Mouse (Mus musculus) heart, embryonic 15.5 days (tissue): ENCODE measurements around the gene Qpctl. TPM values are rescaled to one million over a fixed set of nuclear protein-coding genes. Genes with fewer than 3 reads are reported as not detected.

ENCODE experiments used
- ATAC-seq: fragments of 200-750 bp; cut with Nextera tagmentation; replicated peaks from 2 replicates; pipeline ENCODE4 v1.8.0; 2017; ENCODE audit warnings: low read depth, moderate TSS enrichment; ENCODE audit not compliant: insufficient number of reproducible peaks, insufficient read depth, low FRiP score
- H3K27ac ChIP-seq: fragments of 300-500 bp; sonication (generic); 2 replicates; pipeline ENCODE4 v1.5.1; 2015; ENCODE audit warnings: mild to moderate bottlenecking, inconsistent platforms
- H3K27me3 ChIP-seq: fragments of 300-500 bp; sonication (generic); 2 replicates; pipeline ENCODE4 v1.6.1; 2015; ENCODE audit warnings: inconsistent platforms
- H3K36me3 ChIP-seq: fragments of 300-500 bp; sonication (generic); 2 replicates; pipeline ENCODE4 v1.6.1; 2015; ENCODE audit warnings: mild to moderate bottlenecking, inconsistent platforms
- H3K4me1 ChIP-seq: fragments of 300-500 bp; sonication (generic); replicated peaks from 2 replicates; pipeline ENCODE4 v1.6.1; 2015; ENCODE audit warnings: inconsistent platforms
- H3K4me2 ChIP-seq: fragments of 300-500 bp; sonication (generic); 2 replicates; pipeline ENCODE4 v1.6.1; 2015; ENCODE audit warnings: inconsistent platforms, mild to moderate bottlenecking, moderate library complexity
- H3K4me3 ChIP-seq: fragments of 300-500 bp; sonication (generic); 2 replicates; pipeline ENCODE4 v1.5.1; 2015; ENCODE audit warnings: mild to moderate bottlenecking, inconsistent platforms
- H3K9ac ChIP-seq: fragments of 300-500 bp; sonication (generic); 2 replicates; pipeline ENCODE4 v1.6.1; 2015; ENCODE audit warnings: mild to moderate bottlenecking, inconsistent platforms
- H3K9me3 ChIP-seq: fragments of 300-500 bp; sonication (generic); replicated peaks from 2 replicates; pipeline ENCODE4 v1.6.1; 2016; ENCODE audit warnings: inconsistent platforms
- WGBS: fragments of 180-500 bp; shearing (Covaris S2); methylation state at CpG from one replicate; pipeline ENCODE4 v1.1.7; 2015; ENCODE audit warnings: mixed read lengths; 5-methylcytosine and 5-hydroxymethylcytosine counted together
- polyA plus RNA-seq: library from polyadenylated mRNA; unstranded; fragments of >200 nt; fragmentation: Nextera tagmentation; extraction: Ambion mirVana; gene quantifications from 2 replicates; pipeline ENCODE4 v1.2.1, GENCODE M21; 2015

The Qpctl gene
- polyA plus RNA-seq, 1 experiment from 2014 or later = 8.8 TPM

DNA sequence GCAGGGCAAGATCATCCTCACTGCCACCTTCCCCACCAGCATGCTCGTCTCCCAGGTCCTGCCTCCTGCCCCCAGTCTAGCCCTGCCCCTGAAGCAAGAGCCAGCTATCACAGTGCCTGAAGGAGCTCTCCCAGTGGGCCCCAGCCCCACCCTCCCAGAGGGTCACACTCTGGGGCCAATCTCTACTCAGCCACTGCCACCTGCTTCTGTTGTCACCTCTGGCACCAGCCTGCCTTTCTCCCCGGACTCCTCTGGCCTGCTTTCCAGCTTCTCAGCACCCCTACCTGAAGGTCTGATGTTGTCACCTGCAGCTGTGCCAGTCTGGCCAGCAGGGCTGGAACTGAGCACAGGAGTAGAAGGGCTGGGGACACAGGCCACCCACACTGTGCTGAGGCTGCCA is 51.9 kb downstream of the Qpctl start:
- 0 out of 2 replicates have a peak overlapping the region, but pooled peaks have one; percentile 85 for H3K4me3 ChIP-seq
- ATAC-seq = no peak
- H3K4me1 ChIP-seq = peaks cover 37% of the 10 kb centered on the region
- H3K9me3 ChIP-seq = no peaks in the 10 kb centered on the region
- 0 out of 2 replicates have a peak overlapping the region, but pooled peaks have one; percentile 4 for H3K27ac ChIP-seq
- WGBS = 33% methylated on average over 2 of the region's 2 CpGs
- peaks cover 7% of the 10 kb centered on the region; the same call in 1 of the 2 replicates for H3K36me3 ChIP-seq
- no peak overlapping the region; the same call in 1 of the 2 replicates for H3K4me2 ChIP-seq
- no peaks in the 10 kb centered on the region for H3K27me3 ChIP-seq
- H3K9ac ChIP-seq = peak overlapping the region; percentile 93

DNA sequence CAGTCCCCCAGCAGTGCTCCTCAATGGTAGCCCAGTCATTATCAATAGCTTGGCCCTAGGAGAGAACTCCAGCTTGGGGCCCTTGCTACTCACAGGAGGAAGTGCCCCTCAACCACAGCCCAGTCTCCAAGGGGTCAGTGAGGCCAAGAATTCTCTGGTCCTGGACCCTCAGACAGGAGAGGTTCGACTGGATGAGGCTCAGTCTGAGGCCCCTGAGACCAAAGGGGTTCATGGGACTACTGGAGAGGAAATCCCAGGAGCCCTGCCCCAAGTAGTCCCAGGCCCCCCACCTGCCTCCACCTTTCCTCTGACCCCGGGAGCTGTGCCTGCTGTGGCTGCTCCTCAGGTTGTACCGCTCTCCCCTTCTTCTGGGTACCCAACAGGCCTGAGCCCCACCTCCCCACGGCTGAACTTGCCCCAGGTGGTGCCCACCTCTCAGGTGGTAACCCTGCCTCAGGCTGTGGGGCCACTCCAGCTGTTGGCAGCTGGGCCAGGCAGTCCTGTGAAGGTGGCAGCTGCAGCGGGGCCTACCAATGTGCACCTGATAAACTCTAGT is 52.6 kb downstream of the Qpctl start:
- Histone ChIP-seq H3K9me3 (no peaks in the 10 kb centered on the region), H3K9ac (peak overlapping the region; percentile 93), H3K27ac (peak overlapping the region; percentile 97), H3K27me3 (no peaks in the 10 kb centered on the region), H3K4me2 (peak overlapping the region; percentile 96), H3K4me3 (peak overlapping the region; percentile 85), H3K36me3 (peaks cover 7% of the 10 kb centered on the region; the same call in 1 of the 2 replicates), H3K4me1 (peaks cover 44% of the 10 kb centered on the region)
- ATAC-seq = no peak
- WGBS = 55% methylated on average over 5 of the region's 5 CpGs

DNA sequence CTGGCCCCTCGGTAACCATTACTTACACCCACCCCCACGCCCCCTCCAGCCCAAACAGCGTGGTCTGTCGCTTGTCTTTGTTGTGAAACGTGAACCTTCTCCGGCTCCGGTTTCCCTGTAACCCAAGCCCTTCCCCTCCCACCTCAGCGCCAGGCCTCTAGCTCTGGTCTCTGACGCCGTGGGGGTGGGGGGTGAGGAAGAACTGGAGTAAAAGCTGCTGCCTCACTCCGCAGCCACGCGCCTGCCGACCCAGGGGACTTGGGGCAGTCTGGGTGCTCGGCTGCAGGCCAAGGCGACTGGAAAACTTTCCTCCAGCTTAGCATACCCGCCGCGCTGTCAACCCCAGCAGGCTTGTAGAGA is 53.4 kb downstream of the Qpctl start:
- no peak for ATAC-seq
- Histone ChIP-seq H3K9ac (peak overlapping the region; percentile 93), H3K9me3 (no peaks in the 10 kb centered on the region), H3K4me2 (peak overlapping the region; percentile 96), H3K4me3 (peak overlapping the region; percentile 85), H3K27ac (peak overlapping the region; percentile 97), H3K27me3 (0 out of 2 replicates have a peak, but pooled peaks cover under 1% of the 10 kb centered on the region), H3K4me1 (peaks cover 45% of the 10 kb centered on the region), H3K36me3 (peaks cover 8% of the 10 kb centered on the region; the same call in 1 of the 2 replicates)
- WGBS = under 1% methylated on average over 19 of the region's 19 CpGs

DNA sequence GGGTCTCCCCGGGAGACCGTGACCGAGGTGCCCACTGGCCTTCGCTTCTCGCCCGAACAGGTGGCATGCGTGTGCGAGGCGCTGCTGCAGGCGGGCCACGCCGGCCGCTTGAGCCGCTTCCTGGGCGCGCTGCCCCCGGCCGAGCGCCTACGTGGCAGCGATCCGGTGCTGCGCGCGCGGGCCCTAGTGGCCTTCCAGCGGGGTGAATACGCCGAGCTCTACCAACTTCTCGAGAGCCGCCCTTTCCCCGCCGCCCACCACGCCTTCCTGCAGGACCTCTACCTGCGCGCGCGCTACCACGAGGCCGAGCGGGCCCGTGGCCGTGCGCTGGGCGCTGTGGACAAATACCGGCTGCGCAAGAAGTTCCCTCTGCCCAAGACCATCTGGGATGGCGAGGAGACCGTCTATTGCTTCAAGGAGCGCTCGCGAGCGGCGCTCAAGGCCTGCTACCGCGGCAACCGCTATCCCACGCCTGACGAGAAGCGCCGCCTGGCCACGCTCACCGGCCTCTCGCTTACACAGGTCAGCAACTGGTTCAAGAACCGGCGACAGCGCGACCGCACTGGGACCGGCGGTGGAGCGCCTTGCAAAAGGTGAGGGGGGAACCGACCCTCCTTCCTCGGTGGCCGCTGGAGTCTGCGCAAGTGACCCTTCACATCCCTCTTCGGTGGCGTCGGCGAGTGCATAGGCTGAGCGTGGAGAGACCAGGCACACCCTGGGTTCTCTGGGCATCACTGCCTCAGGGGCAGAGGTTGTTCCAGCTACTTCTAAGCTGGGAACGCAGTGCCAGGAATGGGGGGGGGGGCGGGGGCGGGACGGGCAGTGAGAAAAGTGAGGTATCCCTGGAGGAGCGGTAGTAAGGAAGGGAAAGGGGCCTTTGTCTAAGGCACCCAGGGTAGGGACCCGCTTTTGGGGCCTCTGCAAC is 54.0 kb downstream of the Qpctl start:
- Histone ChIP-seq H3K4me3 (peak overlapping the region; percentile 85), H3K27me3 (0 out of 2 replicates have a peak, but pooled peaks cover 3% of the 10 kb centered on the region), H3K27ac (peak overlapping the region; percentile 97), H3K4me1 (peaks cover 45% of the 10 kb centered on the region), H3K9ac (peak overlapping the region; percentile 93), H3K9me3 (no peaks in the 10 kb centered on the region), H3K4me2 (peak overlapping the region; percentile 96), H3K36me3 (peaks cover 15% of the 10 kb centered on the region; the same call in 1 of the 2 replicates)
- no peak for ATAC-seq
- under 1% methylated on average over 84 of the region's 87 CpGs for WGBS

DNA sequence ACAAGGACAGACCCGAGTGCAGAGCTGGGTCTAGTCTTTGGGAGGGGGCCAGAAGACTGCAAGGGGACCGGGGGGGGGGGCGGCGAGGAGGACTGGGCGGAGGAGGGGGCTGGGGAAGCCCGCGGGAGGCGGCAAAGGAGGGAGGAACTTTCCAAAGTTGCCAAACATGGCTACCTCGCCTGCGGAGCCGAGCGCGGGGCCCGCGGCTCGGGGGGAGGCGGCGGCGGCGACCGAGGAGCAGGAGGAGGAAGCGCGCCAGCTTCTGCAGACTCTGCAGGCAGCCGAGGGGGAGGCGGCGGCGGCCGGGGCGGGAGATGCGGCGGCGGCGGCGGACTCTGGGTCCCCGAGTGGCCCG is 54.6 kb downstream of the Qpctl start, which contains the start of gene Six5:
Six5 (plus strand) TSS at position 124 of the 355 bp plus-strand sequence.
- Histone ChIP-seq H3K9me3 (no peaks in the 10 kb centered on the region), H3K9ac (peak within 1 kb of the TSS; percentile 93), H3K27me3 (0 out of 2 replicates have a peak, but pooled peaks cover 3% of the 10 kb centered on the region), H3K36me3 (peaks cover 21% of the 10 kb centered on the region; the same call in 1 of the 2 replicates), H3K4me3 (peak within 1 kb of the TSS; percentile 85), H3K4me2 (peak within 1 kb of the TSS; percentile 96), H3K4me1 (peaks cover 45% of the 10 kb centered on the region), H3K27ac (peak within 1 kb of the TSS; percentile 97)
- WGBS = 2% methylated on average over 24 of the region's 36 CpGs
- peak; percentile 4; the same call in 1 of the 2 replicates for ATAC-seq

DNA sequence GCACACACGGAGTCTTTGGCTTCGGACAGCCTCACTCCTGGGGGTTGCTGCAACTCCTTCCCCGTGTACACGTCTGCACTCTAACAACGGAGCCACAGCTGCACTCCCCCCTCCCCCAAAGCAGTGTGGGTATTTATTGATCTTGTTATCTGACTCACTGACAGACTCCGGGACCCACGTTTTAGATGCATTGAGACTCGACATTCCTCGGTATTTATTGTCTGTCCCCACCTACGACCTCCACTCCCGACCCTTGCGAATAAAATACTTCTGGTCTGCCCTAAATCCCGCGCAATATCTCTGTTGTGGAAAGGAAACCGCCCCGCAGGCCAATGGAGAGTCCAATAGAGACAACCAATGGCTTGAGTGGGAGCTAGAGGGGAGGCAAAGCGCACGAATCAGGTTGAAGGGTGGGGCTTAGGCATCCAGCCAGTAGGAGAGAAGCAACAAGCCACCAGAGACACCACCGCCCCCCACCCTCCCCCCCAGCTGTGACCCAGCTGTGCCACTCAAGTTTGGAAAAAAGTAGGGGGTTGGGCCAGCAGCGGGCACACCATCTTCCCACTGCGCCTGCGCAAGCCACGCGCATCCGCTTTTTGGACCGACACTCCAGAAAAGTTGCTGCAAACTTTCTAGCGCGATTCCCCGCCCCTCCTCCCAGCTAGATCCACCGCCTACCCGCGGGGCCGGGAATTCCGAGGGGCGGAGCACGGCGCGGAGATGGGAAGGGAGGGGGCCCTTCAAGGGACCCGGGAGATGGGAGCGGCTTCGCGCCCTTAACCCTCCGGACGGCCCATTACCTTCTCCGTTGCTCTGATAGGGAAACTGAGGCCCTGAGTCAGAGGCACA is 55.3 kb downstream of the Qpctl start:
- Histone ChIP-seq H3K27me3 (0 out of 2 replicates have a peak, but pooled peaks cover 3% of the 10 kb centered on the region), H3K4me2 (peak overlapping the region; percentile 96), H3K4me3 (peak overlapping the region; percentile 85), H3K9me3 (no peaks in the 10 kb centered on the region), H3K36me3 (peaks cover 25% of the 10 kb centered on the region; the same call in 1 of the 2 replicates), H3K4me1 (peaks cover 48% of the 10 kb centered on the region), H3K27ac (peak overlapping the region; percentile 97), H3K9ac (peak overlapping the region; percentile 93)
- peak; percentile 82 for ATAC-seq
- under 1% methylated on average over 45 of the region's 45 CpGs for WGBS

DNA sequence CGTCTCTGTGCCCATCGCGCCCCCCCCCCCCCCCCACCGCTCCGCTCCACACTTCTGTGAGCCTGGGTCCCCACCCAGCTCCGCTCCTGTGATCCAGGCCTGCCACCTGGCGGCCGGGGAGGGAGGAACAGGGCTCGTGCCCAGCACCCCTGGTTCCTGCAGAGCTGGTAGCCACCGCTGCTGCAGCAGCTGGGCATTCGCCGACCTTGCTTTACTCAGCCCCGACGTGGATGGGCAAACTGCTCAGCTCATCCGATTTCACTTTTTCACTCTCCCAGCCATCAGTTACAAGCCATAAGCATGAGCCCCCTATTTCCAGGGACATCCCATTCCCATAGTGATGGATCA is 55.9 kb downstream of the Qpctl start:
- Histone ChIP-seq H3K27me3 (0 out of 2 replicates have a peak, but pooled peaks cover 3% of the 10 kb centered on the region), H3K9ac (peak overlapping the region; percentile 48; the same call in 1 of the 2 replicates), H3K4me2 (peak overlapping the region; percentile 96), H3K36me3 (peaks cover 32% of the 10 kb centered on the region), H3K9me3 (no peaks in the 10 kb centered on the region), H3K4me3 (peak overlapping the region; percentile 85), H3K4me1 (peaks cover 52% of the 10 kb centered on the region), H3K27ac (peak overlapping the region; percentile 97)
- 0% methylated on average over 14 of the region's 15 CpGs for WGBS
- ATAC-seq = peak; percentile 60

DNA sequence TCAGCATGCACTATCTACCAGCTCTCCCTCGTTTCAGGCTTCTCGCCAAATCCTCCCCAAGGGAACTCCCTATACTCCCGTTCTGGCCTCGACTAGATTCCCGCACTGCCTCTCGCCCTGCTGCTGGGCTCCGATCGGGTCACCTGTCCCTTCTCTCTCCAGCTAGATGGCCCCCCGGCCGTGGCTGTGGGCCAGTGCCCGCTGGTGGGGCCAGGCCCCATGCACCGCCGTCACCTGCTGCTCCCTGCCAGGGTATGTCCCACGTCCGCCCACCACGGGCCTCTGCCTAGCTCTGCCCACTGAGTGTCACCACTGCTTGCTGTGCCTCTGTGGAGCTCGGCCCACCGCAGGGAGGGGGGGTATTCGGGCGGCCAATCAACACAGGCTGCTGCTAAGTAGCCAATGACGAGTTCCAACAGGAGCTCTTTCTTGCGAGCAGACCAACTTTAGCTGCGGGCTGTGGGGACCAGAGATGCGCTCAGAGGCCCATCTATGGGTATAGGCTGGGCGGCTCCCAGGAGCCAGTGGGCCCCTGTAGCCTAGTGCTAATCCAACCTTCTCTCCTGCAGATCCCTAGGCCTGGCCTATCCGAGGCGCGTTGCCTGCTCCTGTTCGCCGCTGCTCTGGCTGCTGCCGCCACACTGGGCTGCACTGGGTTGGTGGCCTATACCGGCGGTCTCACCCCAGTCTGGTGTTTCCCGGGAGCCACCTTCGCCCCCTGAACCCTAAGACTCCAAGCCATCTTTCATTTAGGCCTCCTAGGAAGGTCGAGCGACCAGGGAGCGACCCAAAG is 56.5 kb downstream of the Qpctl start:
- Histone ChIP-seq H3K36me3 (peaks cover 35% of the 10 kb centered on the region), H3K4me2 (peak overlapping the region; percentile 96), H3K9me3 (no peaks in the 10 kb centered on the region), H3K27me3 (0 out of 2 replicates have a peak, but pooled peaks cover 3% of the 10 kb centered on the region), H3K27ac (peak overlapping the region; percentile 97), H3K4me1 (peaks cover 47% of the 10 kb centered on the region), H3K4me3 (peak overlapping the region; percentile 85), H3K9ac (peak overlapping the region; percentile 48)
- ATAC-seq = peak; percentile 47
- 8% methylated on average over 38 of the region's 38 CpGs for WGBS

DNA sequence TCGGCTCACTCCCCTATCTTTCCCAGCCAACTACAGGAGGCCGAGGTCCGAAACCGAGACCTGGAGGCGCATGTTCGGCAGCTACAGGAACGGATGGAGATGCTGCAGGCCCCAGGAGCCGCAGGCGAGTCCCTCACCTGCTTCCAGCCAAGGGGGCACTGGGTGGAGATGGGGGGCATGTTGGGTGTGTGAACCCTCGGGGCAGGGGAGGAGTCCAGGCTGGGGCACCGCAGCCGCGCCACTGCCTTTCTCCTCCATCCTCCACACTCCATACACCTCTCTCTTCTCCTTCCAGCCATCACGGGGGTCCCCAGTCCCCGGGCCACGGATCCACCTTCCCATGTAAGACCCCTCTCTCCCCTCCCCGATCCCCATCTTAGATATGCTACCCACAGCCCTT is 57.2 kb downstream of the Qpctl start:
- no peak overlapping the region for H3K4me3 ChIP-seq
- H3K36me3 ChIP-seq = peaks cover 35% of the 10 kb centered on the region
- peak overlapping the region; percentile 96 for H3K4me2 ChIP-seq
- peak overlapping the region; percentile 48; the same call in 1 of the 2 replicates for H3K9ac ChIP-seq
- peaks cover 43% of the 10 kb centered on the region for H3K4me1 ChIP-seq
- H3K27ac ChIP-seq = peak overlapping the region; percentile 97
- WGBS = 54% methylated on average over 17 of the region's 17 CpGs
- H3K9me3 ChIP-seq = no peaks in the 10 kb centered on the region
- H3K27me3 ChIP-seq = 0 out of 2 replicates have a peak, but pooled peaks cover 3% of the 10 kb centered on the region
- no peak for ATAC-seq
